In the genomic region with DNA sequence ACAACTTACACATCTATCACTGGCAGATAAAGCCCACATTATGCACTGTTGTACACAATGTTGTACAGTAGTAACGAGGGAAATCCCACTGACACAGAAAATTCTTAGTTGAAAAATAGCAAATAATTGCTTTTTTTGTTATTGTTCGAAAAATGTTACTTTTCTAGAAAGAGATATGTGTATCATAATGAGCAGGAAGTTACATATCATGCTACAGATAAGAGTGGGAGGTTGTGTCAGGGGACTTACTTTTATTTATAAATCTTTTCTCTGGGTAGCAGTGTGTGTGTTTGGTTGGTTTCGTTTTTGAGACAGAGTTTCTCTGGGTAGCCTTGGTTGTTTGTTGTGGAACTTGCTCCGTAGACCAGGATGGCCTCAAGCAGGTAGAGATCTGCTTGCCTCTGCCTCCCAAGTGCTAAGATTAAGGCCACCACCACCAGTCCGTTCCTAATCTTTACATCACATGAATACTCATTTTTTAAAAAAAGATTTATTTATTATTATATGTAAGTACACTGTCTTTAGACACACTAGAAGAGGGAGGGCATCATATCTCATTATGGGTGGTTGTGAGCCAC, we compare ENCODE assay signal across 9 mouse cellular contexts. TPM values are rescaled to one million over a fixed set of nuclear protein-coding genes. Genes with fewer than 3 reads are reported as not detected.
DNase-seq lines count a peak whose midpoint lies in the region; ATAC-seq lines count a peak whose summit lies in the region.
"Had no signal": no experiment of that assay in that cellular context is flagged by ENCODE, and none has a peak within 500 bp of the region (broad histone marks: within the 10 kb centered on the region; RNA-seq: fewer than 3 reads in every experiment).

No protein-coding gene starts in this region.

- intact Hi-C loops in left cerebral cortex, postnatal 4 days (cut with DNase I), result no loop called here

- peak overlapping the region; percentile 76 for H3K9ac ChIP-seq in heart, embryonic 12.5 days
- no peak overlapping the region for H3K9ac ChIP-seq in forebrain, embryonic 16.5 days (replicated peaks; ENCODE audit: low read depth, low read length)

- 76% methylated on average over 5 of the region's 5 CpGs for WGBS in heart, embryonic 12.5 days
- WGBS in forebrain, embryonic 16.5 days, result 92% methylated on average over 5 of the region's 5 CpGs
- 57% methylated on average over 5 of the region's 5 CpGs for WGBS in macrophage (ENCODE audit: missing documents)

- H3K9me3 ChIP-seq in heart, embryonic 12.5 days (replicated peaks), result no peaks in the 10 kb centered on the region
- H3K9me3 ChIP-seq in forebrain, embryonic 16.5 days (ENCODE audit: control insufficient read depth, low read length), result no peaks in the 10 kb centered on the region

- peaks cover 23% of the 10 kb centered on the region for H3K36me3 ChIP-seq in heart, embryonic 12.5 days
- H3K36me3 ChIP-seq in forebrain, embryonic 16.5 days (ENCODE audit: control insufficient read depth, insufficient read depth), result peaks cover 13% of the 10 kb centered on the region
- H3K36me3 ChIP-seq in macrophage (ENCODE audit: inconsistent target), result peaks cover 21% of the 10 kb centered on the region

- peaks cover 33% of the 10 kb centered on the region for H3K79me2 ChIP-seq in macrophage (ENCODE audit: inconsistent target)

- H3K4me3 ChIP-seq in heart, embryonic 12.5 days, result peak overlapping the region; percentile 81
- H3K4me3 ChIP-seq in forebrain, embryonic 16.5 days (replicated peaks; ENCODE audit: low read length), result peak overlapping the region; percentile 93
- peak overlapping the region; percentile 80 for H3K4me3 ChIP-seq in macrophage (ENCODE audit: inconsistent target)

- no peaks in the 10 kb centered on the region for H3K27me3 ChIP-seq in heart, embryonic 12.5 days (replicated peaks)
- no peaks in the 10 kb centered on the region for H3K27me3 ChIP-seq in forebrain, embryonic 16.5 days (replicated peaks; ENCODE audit: control insufficient read depth, insufficient read depth, low read length)
- H3K27me3 ChIP-seq: Patski had no signal

- no peak for DNase-seq in heart, postnatal 4 days
- DNase-seq in natural killer cell, adult 2 months (ENCODE audit: low spot score in 2 of 2), result no peak
- DNase-seq in left cerebral cortex, postnatal 4 days, result no peak
- no peak for DNase-seq in urinary bladder, postnatal 25 days (ENCODE audit: low spot score)

- H3K4me1 ChIP-seq in heart, embryonic 12.5 days (replicated peaks), result peaks cover 16% of the 10 kb centered on the region
- H3K4me1 ChIP-seq in forebrain, embryonic 16.5 days (replicated peaks; ENCODE audit: control insufficient read depth, insufficient read depth, low read length), result peaks cover 13% of the 10 kb centered on the region

- no peak for ATAC-seq in heart, embryonic 12.5 days (ENCODE audit: insufficient number of reproducible peaks, low FRiP score)
- ATAC-seq in CD4-positive, CD25-positive, alpha-beta regulatory T cell, adult 4 months, result peak; percentile 18
- no peak for ATAC-seq in forebrain, embryonic 16.5 days

- H3K27ac ChIP-seq in heart, embryonic 12.5 days (ENCODE audit: poor library complexity, severe bottlenecking), result no peak overlapping the region; the same call in 1 of the 2 replicates
- no peak overlapping the region for H3K27ac ChIP-seq in forebrain, embryonic 16.5 days (ENCODE audit: low read length)
- H3K27ac ChIP-seq in macrophage, result peak overlapping the region; percentile 52; the same call in 1 of the 2 replicates

- H3K4me2 ChIP-seq in heart, embryonic 12.5 days, result peak overlapping the region; percentile 97
- peak overlapping the region; percentile 73 for H3K4me2 ChIP-seq in forebrain, embryonic 16.5 days (ENCODE audit: low read length)

RNA-seq across cellular contexts. Expression of gene Hyou1, which starts 1.0 kb away (rescaled TPM):
- polyA plus RNA-seq in heart, embryonic 12.5 days (2016; fragmentation: Nextera tagmentation; extraction: Ambion mirVana), result 21.5 and 23.6 TPM in 2 replicates
- total RNA-seq in heart, postnatal 4 days (2021), result 10 to 100 TPM; 42.1 to 45.8 TPM
- polyA plus RNA-seq in CD4-positive, CD25-positive, alpha-beta regulatory T cell, adult 4 months (2017; shearing (Covaris generic)), result 10 to 100 TPM; 13.6 to 18.3 TPM
- polyA plus RNA-seq in forebrain, embryonic 16.5 days (2015; fragmentation: Nextera tagmentation; extraction: Ambion mirVana), result 26.3 and 27.2 TPM in 2 replicates
- 10 to 100 TPM; 14.7 to 82.3 (median 36.8) TPM for total RNA-seq in macrophage (2018; cell fraction: chromatin; rRNA removed)
- 10 to 100 TPM; 39.2 to 89.3 (median 68.6) TPM for total RNA-seq in macrophage (2018; cell fraction: cytosol; rRNA removed)
- total RNA-seq in macrophage (2018; cell fraction: nucleus; rRNA removed), result 100 to 1,000 TPM in 19 of 26 experiments, 10 to 100 TPM in 7; 31.0 to 215 (median 113) TPM
- polyA plus RNA-seq in macrophage (2018), result 49.0 to 86.2 TPM (median 57.6 TPM) in 3 replicates
- 10 to 100 TPM; 87.2 to 90.0 TPM for total RNA-seq in left cerebral cortex, postnatal 4 days (2021)

RNA-seq across cellular contexts. Expression of gene Vps11, which starts 16.8 kb away (rescaled TPM):
- 19.7 and 21.8 TPM in 2 replicates for polyA plus RNA-seq in heart, embryonic 12.5 days (2016; fragmentation: Nextera tagmentation; extraction: Ambion mirVana)
- 10 to 100 TPM; 20.9 to 21.6 TPM for total RNA-seq in heart, postnatal 4 days (2021)
- 10 to 100 TPM; 55.6 to 86.7 TPM for polyA plus RNA-seq in CD4-positive, CD25-positive, alpha-beta regulatory T cell, adult 4 months (2017; shearing (Covaris generic))
- 46.5 and 47.0 TPM in 2 replicates for polyA plus RNA-seq in forebrain, embryonic 16.5 days (2015; fragmentation: Nextera tagmentation; extraction: Ambion mirVana)
- total RNA-seq in macrophage (2018; cell fraction: chromatin; rRNA removed), result 100 to 1,000 TPM in 10 of 26 experiments, 10 to 100 TPM in 16; 52.3 to 143 (median 90.1) TPM
- total RNA-seq in macrophage (2018; cell fraction: cytosol; rRNA removed), result 10 to 100 TPM; 30.8 to 61.1 (median 46.9) TPM
- total RNA-seq in macrophage (2018; cell fraction: nucleus; rRNA removed), result 100 to 1,000 TPM in 3 of 26 experiments, 10 to 100 TPM in 23; 41.2 to 111 (median 66.9) TPM
- polyA plus RNA-seq in macrophage (2018), result 37.9 to 56.3 TPM (median 40.2 TPM) in 3 replicates
- total RNA-seq in left cerebral cortex, postnatal 4 days (2021), result 10 to 100 TPM; 39.5 to 45.9 TPM

RNA-seq across cellular contexts. Expression of gene Slc37a4, which starts 18.4 kb away (rescaled TPM):
- 28.1 and 33.0 TPM in 2 replicates for polyA plus RNA-seq in heart, embryonic 12.5 days (2016; fragmentation: Nextera tagmentation; extraction: Ambion mirVana)
- 10 to 100 TPM; 21.9 to 26.1 TPM for total RNA-seq in heart, postnatal 4 days (2021)
- 10 to 100 TPM; 16.1 to 19.7 TPM for polyA plus RNA-seq in CD4-positive, CD25-positive, alpha-beta regulatory T cell, adult 4 months (2017; shearing (Covaris generic))
- polyA plus RNA-seq in forebrain, embryonic 16.5 days (2015; fragmentation: Nextera tagmentation; extraction: Ambion mirVana), result 38.4 and 41.6 TPM in 2 replicates
- total RNA-seq in macrophage (2018; cell fraction: chromatin; rRNA removed), result 10 to 100 TPM in 10 of 26 experiments, 1 to 10 TPM in 16; 1.3 to 16.5 (median 5.8) TPM
- 10 to 100 TPM in 11 of 26 experiments, 1 to 10 TPM in 15; 6.0 to 14.3 (median 9.6) TPM for total RNA-seq in macrophage (2018; cell fraction: cytosol; rRNA removed)
- 10 to 100 TPM in 15 of 26 experiments, 1 to 10 TPM in 11; 2.0 to 25.0 (median 10.6) TPM for total RNA-seq in macrophage (2018; cell fraction: nucleus; rRNA removed)
- 4.7 to 13.1 TPM (median 12.6 TPM) in 3 replicates for polyA plus RNA-seq in macrophage (2018)
- 10 to 100 TPM; 41.5 to 44.9 TPM for total RNA-seq in left cerebral cortex, postnatal 4 days (2021)

RNA-seq across cellular contexts. Expression of gene Rps25, which starts 28.7 kb away (rescaled TPM):
- 1,234 and 1,239 TPM in 2 replicates for polyA plus RNA-seq in heart, embryonic 12.5 days (2016; fragmentation: Nextera tagmentation; extraction: Ambion mirVana)
- total RNA-seq in heart, postnatal 4 days (2021), result 1,000 to 10,000 TPM; 1,107 to 1,153 TPM
- polyA plus RNA-seq in CD4-positive, CD25-positive, alpha-beta regulatory T cell, adult 4 months (2017; shearing (Covaris generic)), result 1,000 to 10,000 TPM; 2,962 to 3,624 TPM
- 901 and 949 TPM in 2 replicates for polyA plus RNA-seq in forebrain, embryonic 16.5 days (2015; fragmentation: Nextera tagmentation; extraction: Ambion mirVana)
- total RNA-seq in macrophage (2018; cell fraction: chromatin; rRNA removed), result 100 to 1,000 TPM in 7 of 26 experiments, 10 to 100 TPM in 19; 48.2 to 259 (median 88.5) TPM
- 1,000 to 10,000 TPM in 13 of 26 experiments, 100 to 1,000 TPM in 13; 651 to 1,678 (median 1,040) TPM for total RNA-seq in macrophage (2018; cell fraction: cytosol; rRNA removed)
- 100 to 1,000 TPM in 25 of 26 experiments, 10 to 100 TPM in 1; 73.3 to 248 (median 137) TPM for total RNA-seq in macrophage (2018; cell fraction: nucleus; rRNA removed)
- polyA plus RNA-seq in macrophage (2018), result 1,052 to 1,678 TPM (median 1,580 TPM) in 3 replicates
- total RNA-seq in left cerebral cortex, postnatal 4 days (2021), result 1,000 to 10,000 TPM in 1 of 2 experiments, 100 to 1,000 TPM in 1; 978 to 1,068 TPM

RNA-seq across cellular contexts. Expression of gene Trappc4, which starts 29.2 kb away (rescaled TPM):
- polyA plus RNA-seq in heart, embryonic 12.5 days (2016; fragmentation: Nextera tagmentation; extraction: Ambion mirVana), result 82.6 and 85.2 TPM in 2 replicates
- 10 to 100 TPM; 41.4 to 42.4 TPM for total RNA-seq in heart, postnatal 4 days (2021)
- polyA plus RNA-seq in CD4-positive, CD25-positive, alpha-beta regulatory T cell, adult 4 months (2017; shearing (Covaris generic)), result 100 to 1,000 TPM; 143 to 153 TPM
- polyA plus RNA-seq in forebrain, embryonic 16.5 days (2015; fragmentation: Nextera tagmentation; extraction: Ambion mirVana), result 322 and 334 TPM in 2 replicates
- 10 to 100 TPM in 25 of 26 experiments, 1 to 10 TPM in 1; 9.0 to 65.0 (median 30.3) TPM for total RNA-seq in macrophage (2018; cell fraction: chromatin; rRNA removed)
- 10 to 100 TPM; 55.8 to 78.6 (median 65.6) TPM for total RNA-seq in macrophage (2018; cell fraction: cytosol; rRNA removed)
- 10 to 100 TPM; 21.6 to 71.3 (median 44.7) TPM for total RNA-seq in macrophage (2018; cell fraction: nucleus; rRNA removed)
- polyA plus RNA-seq in macrophage (2018), result 45.6 to 95.6 TPM (median 69.5 TPM) in 3 replicates
- 100 to 1,000 TPM; 126 to 129 TPM for total RNA-seq in left cerebral cortex, postnatal 4 days (2021)
